Mouse (Mus musculus) right cerebral cortex, postnatal 4 days (tissue): ENCODE measurements around the gene Atxn7l1.
A peak's percentile ranks its signal among the peaks of the same experiment; 100 is the strongest.

Experiments used
- DNase-seq: peaks from one replicate; pipeline ENCODE4 v3.0.0-alpha.2; 2022

The Atxn7l1 gene

GRCm38 (mm10) chr12:33334511-33334910 lies 187.0 kb downstream of the Atxn7l1 start:
- no peak for DNase-seq

- DNase-seq: no peak
These were observed 187.5 kb downstream of the Atxn7l1 start for GRCm38 (mm10) chr12:33334951-33335350.

GRCm38 (mm10) chr12:33335410-33335809 lies 187.9 kb downstream of the Atxn7l1 start:
- DNase-seq: no peak

- peak; percentile 39 for DNase-seq
These were observed 189.2 kb downstream of the Atxn7l1 start for GRCm38 (mm10) chr12:33336561-33337125.

- DNase-seq: no peak
These were observed 189.8 kb downstream of the Atxn7l1 start for GRCm38 (mm10) chr12:33337289-33337688.

DNA sequence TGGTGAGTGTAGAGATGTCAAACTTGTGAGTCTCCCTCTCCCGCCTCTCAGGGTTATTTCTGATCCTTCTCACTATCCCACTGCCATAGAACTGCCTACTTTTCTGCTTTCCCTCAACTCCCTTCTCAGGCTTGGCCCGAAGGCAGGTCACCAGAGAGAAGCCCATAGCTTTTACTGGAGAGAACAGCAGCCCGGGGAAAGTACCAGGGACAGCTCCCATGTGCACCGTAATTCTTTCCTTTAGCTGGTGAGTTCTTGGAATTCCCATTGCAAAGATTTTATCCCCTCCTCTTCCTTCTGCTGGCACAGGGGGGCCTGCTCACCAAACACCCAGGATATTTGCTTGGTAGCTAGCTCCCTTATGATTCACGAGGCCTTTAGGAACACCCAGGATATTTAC lies 190.7 kb downstream of the Atxn7l1 start:
- DNase-seq: no peak

GRCm38 (mm10) chr12:33339822-33340221 lies 192.3 kb downstream of the Atxn7l1 start:
- DNase-seq: no peak

- DNase-seq: no peak
These were observed 193.2 kb downstream of the Atxn7l1 start for GRCm38 (mm10) chr12:33340698-33341097.

- DNase-seq: peak; percentile 80
These were observed 193.9 kb downstream of the Atxn7l1 start for GRCm38 (mm10) chr12:33341351-33341892.

GRCm38 (mm10) chr12:33344970-33345772 lies 197.7 kb downstream of the Atxn7l1 start:
- DNase-seq: peak; percentile 60

- DNase-seq: no peak
These were observed 198.4 kb downstream of the Atxn7l1 start for GRCm38 (mm10) chr12:33345773-33346435.

DNA sequence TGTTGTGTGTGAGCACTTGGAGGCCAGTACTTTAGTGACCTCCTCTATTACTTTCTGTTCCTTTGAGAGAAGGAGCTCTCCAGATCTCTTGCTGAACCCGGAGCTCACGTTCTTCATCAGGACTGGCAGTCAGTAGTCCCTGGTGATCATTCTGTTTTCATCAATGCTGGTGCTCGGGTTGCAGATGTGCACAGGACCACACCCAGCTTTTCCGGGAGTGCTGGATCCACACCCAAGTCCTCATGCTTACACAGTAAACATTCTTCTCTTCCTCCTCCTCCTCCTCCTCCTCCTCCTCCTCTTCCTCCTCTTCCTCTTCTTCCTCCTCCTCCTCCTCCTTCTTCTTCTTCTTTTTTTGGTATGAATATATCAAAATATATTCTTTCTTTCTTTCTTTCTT lies 205.2 kb downstream of the Atxn7l1 start:
- DNase-seq: no peak

DNA sequence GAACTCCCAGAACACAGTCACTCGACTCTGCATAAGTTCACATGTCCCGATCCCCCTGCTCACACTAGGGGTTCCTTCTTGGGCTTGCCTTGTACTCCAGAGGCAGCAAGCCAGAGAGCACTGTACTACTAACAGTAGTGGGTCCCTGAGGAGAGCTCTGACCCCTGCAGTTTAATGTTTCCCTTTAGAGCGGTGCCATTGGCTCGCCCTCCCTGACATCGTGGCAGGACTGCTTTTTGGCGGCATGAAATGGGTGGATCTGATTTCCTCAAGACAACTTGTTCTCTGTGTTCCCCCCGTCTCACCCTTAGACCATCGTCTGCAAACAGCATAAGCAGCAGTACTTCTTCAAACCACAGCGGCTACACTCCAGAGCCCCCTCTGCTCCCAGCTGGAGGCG lies 210.9 kb downstream of the Atxn7l1 start:
- DNase-seq: no peak

DNA sequence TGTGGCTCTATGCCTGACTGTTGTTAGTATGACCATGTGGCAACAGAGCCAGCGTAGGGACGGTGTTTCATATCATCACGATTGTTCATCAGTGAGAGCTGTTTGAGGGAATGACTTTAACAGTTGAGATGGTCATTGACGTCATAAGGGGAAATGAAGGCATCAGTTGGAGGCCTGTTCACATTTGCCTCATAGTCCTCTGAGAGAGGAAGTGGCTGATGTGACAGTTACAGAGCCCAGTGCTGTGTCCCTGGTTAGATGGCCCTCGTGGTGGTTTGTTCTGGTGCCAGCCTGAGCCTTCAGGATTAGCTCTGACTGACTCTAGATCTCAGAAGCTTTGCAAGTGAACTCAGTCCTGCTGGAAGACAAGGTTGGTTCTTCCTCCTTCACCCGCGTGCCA lies 211.7 kb downstream of the Atxn7l1 start:
- DNase-seq: no peak

DNA sequence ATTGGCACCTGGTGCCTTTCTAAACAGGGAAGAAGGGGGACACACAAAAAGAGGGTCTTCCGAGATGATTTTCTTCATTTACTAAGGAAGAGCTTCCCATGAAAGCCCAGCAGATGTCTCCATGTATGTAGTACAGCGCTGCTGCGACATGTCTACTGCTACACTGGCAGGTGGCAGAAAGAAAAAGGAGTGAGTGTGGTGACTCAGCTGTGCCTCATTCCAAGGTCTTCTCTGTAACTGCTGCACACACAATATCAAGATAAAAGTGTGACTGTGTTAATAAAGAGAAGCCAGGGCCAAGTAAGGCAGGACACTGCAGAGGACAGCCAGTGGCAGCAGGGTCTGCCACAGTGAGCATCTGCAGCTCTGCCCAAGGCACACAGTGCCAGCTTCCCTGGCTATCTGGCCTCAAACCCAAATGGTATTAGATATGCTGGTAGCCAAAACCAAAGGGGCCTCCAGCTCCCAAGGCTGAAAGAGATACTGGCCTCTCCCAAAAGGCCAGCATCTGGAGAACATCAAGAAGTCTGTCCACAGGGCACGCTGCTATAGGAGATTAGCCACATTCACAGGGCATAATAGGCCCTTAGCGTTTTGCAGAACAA lies 212.5 kb downstream of the Atxn7l1 start:
- DNase-seq: no peak

GRCm38 (mm10) chr12:33360729-33361128 lies 213.2 kb downstream of the Atxn7l1 start:
- peak; percentile 84 for DNase-seq

DNA sequence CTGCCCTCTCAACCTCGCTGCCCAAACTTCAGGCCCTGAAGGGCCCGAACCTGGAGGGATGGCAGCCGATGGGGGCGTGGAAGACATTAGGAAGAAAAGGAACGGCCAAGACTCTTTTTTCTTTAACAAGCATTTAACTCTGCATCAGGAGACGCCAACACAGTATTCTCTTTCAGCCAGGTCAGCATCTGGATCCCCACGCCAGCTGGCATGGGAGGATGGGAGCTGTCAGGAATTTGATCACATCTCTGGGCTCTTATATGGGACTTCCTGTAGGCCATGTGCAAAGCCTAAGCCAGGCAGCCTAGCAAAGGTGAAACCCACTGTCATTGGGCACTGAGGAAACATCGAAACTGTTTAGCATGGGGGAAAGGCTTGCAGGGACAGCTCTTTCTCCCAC lies 217.0 kb downstream of the Atxn7l1 start:
- DNase-seq: no peak

- DNase-seq: no peak
These were observed 217.6 kb downstream of the Atxn7l1 start for GRCm38 (mm10) chr12:33365133-33365532.

DNA sequence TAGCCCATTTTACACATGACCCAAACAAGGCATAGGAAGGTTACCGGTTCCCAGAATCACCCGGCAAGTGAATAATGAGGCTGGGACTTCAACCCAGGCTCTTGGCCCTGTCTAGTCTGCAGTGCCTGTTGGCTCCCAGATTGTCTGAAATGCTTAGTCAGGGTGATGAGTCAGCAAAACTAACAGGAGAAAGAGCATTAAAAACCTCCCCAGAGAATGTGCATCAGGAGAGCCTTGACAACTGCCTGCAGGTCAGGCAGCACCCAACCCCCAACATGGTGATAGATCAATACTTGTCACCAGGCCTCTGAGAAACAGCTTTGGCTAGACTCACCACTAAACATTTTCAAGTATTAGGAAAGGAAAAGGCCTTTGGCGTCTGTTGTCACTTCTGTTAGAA lies 222.1 kb downstream of the Atxn7l1 start:
- DNase-seq: no peak

DNA sequence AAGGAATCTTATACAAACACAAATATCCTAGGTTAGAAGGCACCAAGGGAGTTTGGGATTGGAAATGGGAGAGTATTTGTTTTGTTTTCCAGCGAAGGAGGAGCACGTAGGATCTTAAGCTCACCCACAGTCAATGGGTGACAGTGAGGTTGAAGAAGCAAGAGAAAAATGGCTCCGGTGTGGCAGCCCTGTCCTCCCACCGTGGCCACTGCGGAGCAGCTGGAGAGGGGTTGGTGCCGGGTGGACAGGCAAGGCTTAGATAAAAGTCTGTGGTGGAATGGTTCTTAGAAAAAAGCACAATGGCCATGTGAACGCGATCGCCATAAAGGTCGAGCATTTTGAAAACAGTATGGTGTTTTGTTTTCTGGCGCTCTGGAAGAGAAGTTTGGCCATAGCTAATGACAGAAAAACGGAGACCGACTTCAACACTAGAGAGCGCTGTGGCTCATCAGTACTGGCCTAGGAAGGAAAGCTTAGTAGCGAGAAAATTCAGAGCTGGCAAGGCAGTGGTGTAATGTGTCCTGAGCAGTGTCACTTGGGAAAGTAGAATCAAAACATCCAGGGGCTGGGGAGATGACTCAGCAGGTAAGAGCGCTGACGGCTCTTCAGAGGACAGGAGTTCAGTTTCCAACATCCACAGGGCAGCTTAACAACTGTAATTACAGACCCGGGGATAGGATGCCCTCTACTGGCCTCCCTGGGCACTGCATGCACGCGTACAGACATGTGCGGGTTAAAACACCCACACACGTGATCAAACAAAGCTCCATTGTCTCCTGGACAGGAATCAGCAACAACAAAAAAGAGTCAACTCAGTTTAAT lies 232.3 kb downstream of the Atxn7l1 start:
- DNase-seq: peak; percentile 75

DNA sequence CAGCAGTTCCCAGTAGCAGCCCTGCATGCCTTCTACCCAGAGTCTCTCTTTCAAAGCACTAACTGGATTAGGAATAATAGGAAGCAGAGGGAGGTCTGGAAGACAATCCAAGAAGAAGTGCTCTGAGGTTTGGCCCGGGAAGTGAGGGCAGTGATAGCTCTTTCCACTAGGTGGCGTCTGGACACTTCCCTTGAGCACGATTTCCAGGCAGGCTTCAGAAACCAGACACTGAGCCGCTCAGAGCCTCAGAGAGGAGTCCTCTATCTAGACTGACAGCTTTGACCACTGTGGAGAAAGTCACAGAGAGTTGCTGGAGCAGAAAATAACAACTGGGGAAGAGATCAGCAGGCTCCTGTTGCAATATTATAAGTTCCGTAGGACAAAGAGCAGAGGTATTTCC lies 241.3 kb downstream of the Atxn7l1 start:
- DNase-seq: peak; percentile 65

DNA sequence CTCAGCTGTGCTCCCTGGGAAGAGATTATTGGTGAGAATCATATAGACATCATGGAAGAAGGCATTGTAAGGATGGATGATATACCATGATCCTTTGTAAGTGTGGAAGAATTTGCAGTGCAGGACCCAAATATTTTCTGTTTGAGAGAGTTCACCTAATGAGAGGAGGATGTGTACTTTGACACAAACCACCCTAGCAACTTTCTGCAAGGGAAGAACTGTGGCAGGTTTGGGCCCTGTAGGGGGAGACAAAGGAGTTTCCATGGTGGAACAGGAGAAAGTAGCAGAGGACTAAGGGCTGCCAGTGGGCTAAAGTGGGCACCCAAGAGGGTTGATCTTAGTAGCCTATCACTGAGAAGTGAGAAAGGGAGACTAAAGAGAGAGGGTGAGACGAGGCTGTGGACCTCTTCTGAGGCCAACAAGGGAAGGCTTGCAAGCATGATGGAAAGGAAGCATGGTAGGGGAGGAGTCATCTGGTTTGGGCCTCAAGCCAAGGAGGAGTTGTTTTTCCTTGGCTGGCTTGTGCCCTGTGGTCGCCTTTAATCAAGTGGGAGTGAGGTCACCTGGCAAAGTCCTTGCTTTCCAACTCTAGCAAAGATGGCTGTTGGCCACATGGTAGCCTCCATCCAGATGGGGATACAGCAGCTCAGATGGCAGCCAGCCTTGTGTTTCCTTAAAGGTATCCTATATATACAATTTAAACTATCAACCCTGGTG lies 243.5 kb downstream of the Atxn7l1 start:
- DNase-seq: no peak
